Mouse (Mus musculus): Measurements from ENCODE around the gene Gm47289.

DNA sequence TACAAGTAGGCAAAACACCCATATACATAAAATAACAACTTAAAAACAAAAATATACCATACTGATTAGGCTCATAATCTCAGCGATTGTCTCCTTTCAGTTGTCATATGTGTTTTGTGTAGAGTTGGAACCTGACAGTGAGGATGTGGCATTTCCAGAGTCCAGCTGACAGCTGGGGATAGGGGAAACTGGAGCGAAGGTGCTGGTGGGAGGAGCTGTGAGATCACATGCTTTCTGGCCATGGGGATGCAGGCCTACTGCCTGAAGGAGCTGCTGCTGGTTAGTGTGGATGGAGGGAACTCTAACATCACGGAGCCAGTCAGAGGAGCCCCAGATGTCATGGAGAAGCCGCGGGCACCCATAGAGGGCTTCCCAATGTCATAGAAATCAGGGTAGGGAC is 46.8 kb downstream of the Gm47289 start:
- TF ChIP-seq CTCF (IDR thresholded peaks at IDR 0.05; ENCODE audit: borderline replicate concordance, control insufficient read depth, extremely low read depth, insufficient read depth, low read length, poor library complexity) (no peak), POLR2A (IDR thresholded peaks at IDR 0.05; ENCODE audit: control insufficient read depth, extremely low read depth, insufficient read depth, low read length, poor library complexity) (no peak)

Measured in thymus, adult 2 months (tissue).